Mouse (Mus musculus) neutrophil, adult 5-6 weeks (primary cell): ENCODE results near the gene Cenpx. TPM values are rescaled to one million over a fixed set of nuclear protein-coding genes. Genes with fewer than 3 reads are reported as not detected.
A peak's percentile ranks its signal among the peaks of the same experiment; 100 is the strongest.

Experiments
- ATAC-seq: fragments of 151-379, 151-347 bp; 2 replicates; pipeline ENCODE4 v1.8.0; 2017; ENCODE audit warnings: mild to moderate bottlenecking, moderate TSS enrichment; ENCODE audit not compliant: insufficient number of reproducible peaks, poor library complexity, low FRiP score, severe bottlenecking; ENCODE audit errors: extremely low read depth
- total RNA-seq: library from RNA; stranded (forward); fragments of 200-1000 nt; gene quantifications from 2 replicates; pipeline ENCODE4 v1.2.3, GENCODE M21; 2017

Gene Cenpx
- total RNA-seq, 1 experiment from 2014 or later: 24.2 TPM

DNA sequence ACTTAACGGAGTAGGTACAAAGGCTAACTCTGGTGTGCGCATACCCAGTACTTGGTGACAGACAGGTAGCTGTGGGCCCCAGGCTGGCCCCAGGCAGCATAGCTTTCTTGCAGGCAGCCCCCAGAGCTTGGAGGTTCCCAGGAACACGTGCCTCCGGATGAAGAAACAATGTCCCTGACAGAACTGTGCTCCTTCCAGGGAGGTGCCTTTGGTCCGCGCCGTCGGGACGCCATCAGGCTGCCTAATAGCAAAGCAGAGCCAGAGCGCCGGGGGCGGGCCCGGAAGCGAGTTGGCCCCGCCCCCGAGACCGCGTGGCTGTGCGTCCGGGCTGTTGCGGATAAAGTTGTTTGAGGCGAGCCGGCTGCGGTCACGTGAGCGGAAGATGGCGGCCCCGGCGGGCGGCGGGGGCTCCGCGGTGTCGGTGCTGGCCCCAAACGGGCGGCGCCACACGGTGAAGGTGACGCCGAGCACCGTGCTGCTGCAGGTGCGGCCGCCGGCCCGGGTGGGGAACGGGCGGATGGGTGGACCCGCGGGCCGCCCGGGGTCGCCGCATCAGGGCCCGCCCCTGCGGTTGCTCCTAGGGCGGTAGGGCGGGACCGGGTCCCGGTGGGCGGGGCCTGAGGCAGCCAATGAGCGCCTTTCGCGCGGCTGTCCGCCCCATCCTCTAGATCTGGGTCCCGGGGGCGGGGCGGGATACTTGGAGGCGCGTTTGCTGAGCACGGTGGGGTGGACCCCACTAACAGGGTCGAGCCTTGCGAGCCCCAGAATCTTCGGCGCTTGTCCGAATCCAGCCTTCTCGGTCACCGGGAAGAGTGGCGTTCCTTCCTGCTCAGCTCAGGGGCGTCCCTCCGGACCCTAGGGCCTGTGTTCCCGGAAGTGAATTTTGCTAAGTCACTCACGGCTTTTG, 40.6 kb downstream of the Cenpx start, which contains the start of gene Aspscr1:
Aspscr1 (plus strand) TSS at position 287 of the 907 bp plus-strand sequence.
- peak; percentile 85 for ATAC-seq

- no peak for ATAC-seq
Observed at GRCm38 (mm10) chr11:120666617-120667016, 46.9 kb downstream of the Cenpx start.

DNA sequence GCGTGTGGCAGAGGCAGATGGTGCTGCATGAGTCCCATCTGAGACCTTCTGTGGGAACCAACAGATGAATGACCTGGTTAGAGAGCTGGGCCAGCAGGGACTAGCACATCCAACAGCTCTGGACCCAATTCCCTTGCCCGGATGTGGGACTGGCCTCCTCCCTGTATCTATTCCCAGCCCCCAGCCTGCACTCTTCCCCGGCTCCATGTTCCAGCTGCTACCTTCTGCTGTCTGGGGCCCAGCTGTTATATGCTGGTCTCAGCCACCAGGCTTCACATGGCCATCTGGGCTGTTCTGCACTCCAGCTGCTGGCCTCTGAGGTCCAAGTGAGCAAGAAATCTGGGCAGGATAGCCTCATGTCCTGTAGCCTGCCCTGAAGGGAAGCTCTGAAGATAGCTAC, 48.1 kb downstream of the Cenpx start:
- no peak for ATAC-seq

GRCm38 (mm10) chr11:120663714-120664113, 49.8 kb downstream of the Cenpx start:
- ATAC-seq: no peak

DNA sequence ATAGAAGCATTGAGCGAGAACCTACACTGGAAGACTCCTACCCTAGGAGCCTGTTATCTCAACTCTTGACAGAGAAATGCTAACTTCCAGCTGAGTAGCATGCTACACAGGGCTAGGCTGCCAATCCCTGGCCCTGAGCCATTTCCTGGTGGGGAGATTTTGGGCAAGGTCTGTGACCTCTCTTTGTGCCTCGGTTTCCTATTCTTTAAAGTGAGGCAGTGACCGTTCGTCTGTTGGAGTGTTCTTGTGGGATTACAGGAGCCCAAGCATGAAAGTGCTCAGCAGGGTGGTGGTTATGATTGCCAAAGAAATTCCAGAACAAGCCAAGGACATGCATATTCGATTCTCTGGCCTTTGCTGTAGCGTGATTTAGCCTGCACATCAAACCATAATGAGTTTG, 50.8 kb downstream of the Cenpx start:
- no peak for ATAC-seq

DNA sequence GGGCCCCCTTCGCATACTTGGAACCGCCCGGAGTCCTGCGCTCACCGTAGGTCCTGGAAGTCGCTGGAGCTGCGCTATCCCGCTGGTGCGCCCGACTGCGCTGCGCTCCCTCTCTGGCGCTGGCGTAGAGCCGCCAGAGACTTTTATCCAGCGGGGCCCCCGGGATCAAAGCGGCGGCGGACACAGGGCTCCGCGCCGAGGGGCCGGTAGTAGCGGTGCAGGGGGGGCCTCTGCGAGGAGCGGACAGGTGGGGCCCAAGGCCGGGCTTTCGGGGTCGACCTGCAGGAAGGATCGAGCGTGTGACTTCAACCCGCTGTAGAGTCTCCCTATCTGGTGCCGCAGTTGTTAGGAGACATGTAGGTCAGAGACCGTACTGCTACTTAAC, 52.5 kb downstream of the Cenpx start, which contains the start of gene Notum:
Notum (minus strand) TSS at position 100 of the 385 bp plus-strand sequence.
- no peak for ATAC-seq

Other genes starting within 250 kb of the Cenpx start
- gene Arl16, start 246.1 kb downstream of the Cenpx start, total RNA-seq: 13.4 and 17.1 TPM in 2 replicates
- 20.8 and 24.1 TPM in 2 replicates for gene Mrpl12, start 229.1 kb downstream of the Cenpx start, total RNA-seq
- 5.0 and 7.9 TPM in 2 replicates for gene Slc25a10, start 221.9 kb downstream of the Cenpx start, total RNA-seq
- gene Gcgr, start 183.0 kb downstream of the Cenpx start, total RNA-seq: 0.23 TPM in 1 of 2 replicates, not detected in the other
- 15.0 and 16.9 TPM in 2 replicates for gene Mcrip1, start 164.0 kb downstream of the Cenpx start, total RNA-seq
- not detected in 2 replicates for gene Ppp1r27, start 162.6 kb downstream of the Cenpx start, total RNA-seq
- gene P4hb, start 140.5 kb downstream of the Cenpx start, total RNA-seq: 122 and 155 TPM in 2 replicates
- gene Arhgdia, start 132.1 kb downstream of the Cenpx start, total RNA-seq: 166 and 185 TPM in 2 replicates
- 52.7 and 88.0 TPM in 2 replicates for gene Alyref, start 115.4 kb downstream of the Cenpx start, total RNA-seq
- gene Anapc11, start 115.3 kb downstream of the Cenpx start, total RNA-seq: 15.7 and 22.0 TPM in 2 replicates
- gene Npb, start 105.3 kb downstream of the Cenpx start, total RNA-seq: not detected in 2 replicates
- gene Pcyt2, start 95.8 kb downstream of the Cenpx start, total RNA-seq: 31.7 and 47.8 TPM in 2 replicates
- 181 and 194 TPM in 2 replicates for gene Sirt7, start 88.5 kb downstream of the Cenpx start, total RNA-seq
- 25.5 and 33.5 TPM in 2 replicates for gene Mafg, start 80.1 kb downstream of the Cenpx start, total RNA-seq
- gene Pycr1, start 70.0 kb downstream of the Cenpx start, total RNA-seq: 1.6 TPM in 1 of 2 replicates, not detected in the other
- gene Myadml2, start 65.6 kb downstream of the Cenpx start, total RNA-seq: not detected in 2 replicates
- not detected in 2 replicates for gene Notum, start 52.6 kb downstream of the Cenpx start, total RNA-seq
- 59.7 and 74.8 TPM in 2 replicates for gene Aspscr1, start 40.8 kb downstream of the Cenpx start, total RNA-seq
- 47.1 and 47.6 TPM in 2 replicates for gene Lrrc45, start 187 bp upstream of the Cenpx start, total RNA-seq
- gene Rac3, start 7.7 kb upstream of the Cenpx start, total RNA-seq: 0.98 TPM in 1 of 2 replicates, not detected in the other
- 6.8 and 8.1 TPM in 2 replicates for gene Dcxr, start 13.5 kb upstream of the Cenpx start, total RNA-seq
- 0.81 TPM in 1 of 2 replicates, not detected in the other for gene Cbr2, start 18.4 kb upstream of the Cenpx start, total RNA-seq
- gene Hmga1b, start 49.1 kb upstream of the Cenpx start, total RNA-seq: 26.0 and 37.3 TPM in 2 replicates
- 3.8 and 5.9 TPM in 2 replicates for gene Rfng, start 70.5 kb upstream of the Cenpx start, total RNA-seq
- 59.6 and 60.3 TPM in 2 replicates for gene Gps1, start 70.5 kb upstream of the Cenpx start, total RNA-seq
- gene Dus1l, start 82.7 kb upstream of the Cenpx start, total RNA-seq: 30.9 and 32.5 TPM in 2 replicates
- 22.0 and 28.3 TPM in 2 replicates for gene Fasn, start 110.8 kb upstream of the Cenpx start, total RNA-seq
- 3.5 and 4.7 TPM in 2 replicates for gene Ccdc57, start 219.1 kb upstream of the Cenpx start, total RNA-seq
- 216 and 232 TPM in 2 replicates for gene Slc16a3, start 234.7 kb upstream of the Cenpx start, total RNA-seq